Mouse (Mus musculus): ENCODE results near the gene Fgfr2. TPM values are rescaled to one million over a fixed set of nuclear protein-coding genes. Genes with fewer than 3 reads are reported as not detected.
"Not testable (repeated sequence)": the region's sequence is repeated elsewhere in the genome, so short reads cannot be mapped to it uniquely, and the experiment has no call there.

Gene Fgfr2
- polyA plus RNA-seq, 2 experiments from 2014 or later, result not detected

DNA sequence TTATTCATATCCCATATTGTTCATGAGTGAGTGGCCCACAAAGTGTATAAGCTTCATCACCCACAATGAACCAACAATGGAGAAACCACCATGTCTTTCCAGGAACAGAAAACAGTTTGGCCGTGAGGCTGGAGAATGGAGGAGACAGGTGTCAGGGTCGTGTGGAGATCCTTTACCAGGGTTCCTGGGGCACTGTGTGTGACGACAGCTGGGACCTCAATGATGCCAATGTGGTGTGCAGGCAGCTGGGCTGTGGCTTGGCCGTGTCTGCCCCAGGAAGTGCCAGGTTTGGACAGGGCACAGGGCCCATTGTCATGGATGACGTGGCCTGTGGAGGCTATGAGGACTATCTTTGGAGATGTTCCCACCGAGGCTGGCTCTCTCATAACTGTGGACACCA lies 2049.1 kb downstream of the Fgfr2 start:
- not testable (repeated sequence) for ATAC-seq

DNA sequence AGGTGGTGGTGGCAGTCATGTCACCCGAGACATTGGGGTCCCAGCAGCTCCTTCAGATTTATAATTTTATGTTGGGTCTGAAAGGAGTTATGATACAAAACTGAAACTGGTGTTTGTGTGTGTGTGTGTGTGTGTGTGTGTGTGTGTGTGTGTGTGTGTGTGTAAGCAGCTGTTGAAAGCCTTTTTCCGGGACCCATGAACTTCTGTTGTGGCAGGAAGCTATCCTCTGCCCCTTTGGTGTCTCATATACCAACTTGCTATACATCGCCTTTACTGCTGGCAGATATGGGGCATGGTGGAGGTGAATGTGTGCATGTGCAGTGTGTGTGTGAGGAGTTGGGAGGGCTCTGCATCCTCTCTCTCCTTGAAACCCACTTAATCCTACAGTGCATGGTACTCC lies 2049.7 kb downstream of the Fgfr2 start:
- ATAC-seq, result not testable (repeated sequence)

DNA sequence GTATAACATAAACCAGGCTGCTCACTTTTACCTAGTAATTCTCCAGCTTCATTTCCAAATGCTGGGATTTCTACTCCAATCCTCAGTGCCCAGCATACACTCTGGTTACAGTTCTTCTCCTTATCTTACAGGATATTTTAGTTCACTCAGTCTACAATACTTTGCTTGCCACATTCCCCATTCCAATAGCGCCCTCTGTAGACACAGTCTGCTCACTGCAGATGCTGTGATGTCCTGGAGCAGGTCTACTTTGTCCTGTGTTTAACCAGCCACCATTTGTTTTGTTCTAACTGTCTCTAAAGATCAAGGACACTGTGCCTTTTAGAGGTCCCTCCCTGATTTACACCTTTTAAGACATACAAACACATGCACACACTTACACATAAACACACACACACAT lies 2055.0 kb downstream of the Fgfr2 start:
- ATAC-seq, result not testable (repeated sequence)

DNA sequence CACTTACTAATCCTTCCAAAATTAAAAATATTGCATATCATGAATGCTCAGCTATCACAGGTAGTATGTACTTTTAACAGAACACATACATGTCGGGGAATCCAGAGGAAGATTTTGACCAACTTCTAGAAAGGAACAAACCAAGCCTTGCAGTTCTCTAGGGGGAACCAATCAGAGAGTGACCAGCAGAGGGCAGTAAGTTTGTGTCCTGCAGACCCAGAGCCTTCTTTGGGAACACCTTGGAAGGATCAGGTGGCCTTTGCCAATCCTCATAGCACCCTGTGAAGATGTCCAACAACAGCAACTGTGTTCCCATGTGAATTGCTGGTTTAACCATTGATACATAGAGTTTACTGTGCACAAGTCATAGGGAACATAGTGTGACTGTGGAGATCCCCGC lies 2060.6 kb downstream of the Fgfr2 start:
- ATAC-seq, result no peak

DNA sequence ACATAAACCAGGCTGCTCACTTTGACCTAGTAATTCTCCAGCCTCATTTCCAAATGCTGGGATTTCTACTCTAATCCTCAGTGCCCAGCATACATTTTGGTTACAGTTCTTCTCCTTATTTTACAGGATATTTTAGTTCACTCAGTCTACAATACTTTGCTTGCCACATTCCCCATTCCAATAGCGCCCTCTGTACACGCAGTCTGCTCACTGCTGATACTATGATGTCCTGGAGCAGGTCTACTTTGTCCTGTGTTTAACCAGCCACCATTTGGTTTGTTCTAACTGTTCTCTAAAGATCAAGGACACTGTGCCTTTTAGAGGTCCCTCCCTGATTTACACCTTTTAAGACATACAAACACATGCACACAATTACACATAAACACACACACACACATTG lies 2063.3 kb downstream of the Fgfr2 start:
- ATAC-seq, result not testable (repeated sequence)

DNA sequence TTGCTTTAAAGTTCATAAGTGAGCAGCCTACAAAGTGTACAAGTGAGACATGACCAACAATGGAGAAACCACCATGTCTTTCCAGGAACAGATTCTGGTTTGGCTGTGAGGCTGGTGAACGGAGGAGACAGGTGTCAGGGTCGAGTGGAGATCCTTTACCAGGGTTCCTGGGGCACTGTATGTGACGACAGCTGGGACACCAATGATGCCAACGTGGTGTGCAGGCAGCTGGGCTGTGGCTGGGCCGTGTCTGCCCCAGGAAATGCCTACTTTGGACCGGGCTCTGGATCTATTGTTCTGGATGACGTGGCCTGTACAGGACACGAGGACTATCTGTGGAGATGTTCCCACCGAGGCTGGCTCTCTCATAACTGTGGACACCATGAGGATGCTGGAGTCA lies 2065.2 kb downstream of the Fgfr2 start:
- not testable (repeated sequence) for ATAC-seq

DNA sequence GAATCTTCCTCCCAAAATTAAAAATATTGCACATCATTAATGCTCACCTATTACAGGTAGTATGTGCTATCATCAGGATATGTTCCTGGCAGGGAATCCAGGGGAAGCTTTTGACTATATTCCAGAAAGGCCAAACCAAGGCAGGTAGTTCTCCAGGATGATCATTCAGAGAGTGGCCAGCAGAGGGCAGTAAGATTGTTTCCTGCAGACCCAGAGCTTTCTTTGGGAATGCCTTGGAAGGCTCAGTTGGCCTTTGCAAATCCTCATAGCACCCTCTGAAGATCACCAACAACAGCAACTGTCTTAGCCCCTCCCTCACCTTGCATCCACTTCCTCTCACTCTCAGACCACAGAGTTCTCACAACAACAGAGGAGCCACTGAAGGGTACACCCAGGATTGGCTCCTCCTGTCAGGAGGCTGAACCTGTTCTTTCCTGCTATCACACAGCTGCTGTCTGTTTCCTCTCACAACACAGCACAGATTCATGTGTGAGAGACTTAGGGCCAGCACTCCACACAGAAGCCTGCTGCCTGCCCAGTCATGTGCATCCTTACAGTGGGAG lies 2068.3 kb downstream of the Fgfr2 start:
- ATAC-seq, result no peak

DNA sequence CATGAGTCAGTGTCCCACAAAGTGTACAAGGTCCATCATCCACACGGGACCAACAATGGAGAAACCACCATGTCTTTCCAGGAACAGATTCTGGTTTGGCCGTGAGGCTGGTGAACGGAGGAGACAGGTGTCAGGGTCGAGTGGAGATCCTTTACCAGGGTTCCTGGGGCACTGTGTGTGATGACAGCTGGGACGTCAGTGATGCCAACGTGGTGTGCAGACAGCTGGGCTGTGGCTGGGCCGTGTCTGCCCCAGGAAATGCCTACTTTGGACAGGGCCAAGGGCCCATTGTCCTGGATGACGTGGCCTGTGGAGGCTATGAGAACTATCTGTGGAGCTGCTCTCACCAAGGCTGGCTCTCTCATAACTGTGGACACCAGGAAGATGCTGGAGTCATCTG lies 2073.3 kb downstream of the Fgfr2 start:
- not testable (repeated sequence) for ATAC-seq

DNA sequence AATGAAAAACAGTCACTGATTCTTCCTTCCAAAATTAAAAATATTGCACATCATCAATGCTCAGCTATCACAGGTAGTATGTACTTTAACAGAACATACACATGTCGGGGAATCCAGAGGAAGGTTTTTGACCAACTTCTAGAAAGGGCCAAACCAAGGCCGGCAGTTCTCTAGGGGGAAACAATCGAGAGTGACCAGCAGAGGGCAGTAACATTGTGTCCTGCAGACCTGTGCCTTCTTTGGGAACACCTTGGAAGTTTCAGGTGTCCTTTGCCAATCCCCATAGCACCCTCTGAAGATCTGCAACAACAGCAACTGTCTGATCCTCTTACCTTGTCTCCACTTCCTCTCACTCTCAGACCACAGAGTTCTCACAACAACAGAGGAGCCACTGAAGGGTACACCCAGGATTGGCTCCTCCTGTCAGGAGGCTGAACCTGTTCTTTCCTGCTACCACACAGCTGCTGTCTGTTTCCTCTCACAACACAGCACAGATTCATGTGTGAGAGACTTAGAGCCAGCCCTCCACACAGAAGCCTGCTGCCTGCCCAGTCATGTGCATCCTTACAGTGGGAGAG lies 2077.8 kb downstream of the Fgfr2 start:
- not testable (repeated sequence) for ATAC-seq

DNA sequence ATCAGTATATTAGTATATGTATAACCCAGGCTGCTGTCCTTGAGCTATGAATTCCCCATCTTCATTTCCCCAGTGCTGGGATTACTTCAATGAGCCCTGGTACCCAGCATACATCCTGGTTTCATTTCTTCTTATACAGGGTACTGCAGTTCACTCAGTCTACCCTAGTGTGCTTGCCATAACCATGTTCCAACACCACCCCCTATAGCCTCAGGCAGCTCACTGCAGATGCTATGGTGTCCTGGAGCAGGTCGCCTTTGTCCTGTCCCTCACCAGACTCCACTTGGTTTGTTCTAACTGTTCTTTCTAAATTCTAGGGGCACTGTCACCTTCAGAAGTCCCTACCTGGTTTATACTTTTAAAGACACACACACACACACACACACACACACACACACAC lies 2080.5 kb downstream of the Fgfr2 start:
- ATAC-seq, result no peak

DNA sequence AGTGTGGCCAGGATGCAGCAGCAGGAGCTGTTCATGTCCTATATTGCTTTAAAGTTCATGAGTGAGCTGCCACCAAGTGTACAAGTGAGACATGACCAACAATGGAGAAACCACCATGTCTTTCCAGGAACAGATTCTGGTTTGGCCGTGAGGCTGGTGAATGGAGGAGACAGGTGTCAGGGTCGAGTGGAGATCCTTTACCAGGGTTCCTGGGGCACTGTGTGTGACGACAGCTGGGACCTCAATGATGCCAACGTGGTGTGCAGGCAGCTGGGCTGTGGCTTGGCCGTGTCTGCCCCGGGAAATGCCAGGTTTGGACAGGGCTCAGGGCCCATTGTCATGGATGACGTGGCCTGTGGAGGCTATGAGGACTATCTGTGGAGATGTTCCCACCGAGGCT lies 2082.4 kb downstream of the Fgfr2 start:
- ATAC-seq, result not testable (repeated sequence)

DNA sequence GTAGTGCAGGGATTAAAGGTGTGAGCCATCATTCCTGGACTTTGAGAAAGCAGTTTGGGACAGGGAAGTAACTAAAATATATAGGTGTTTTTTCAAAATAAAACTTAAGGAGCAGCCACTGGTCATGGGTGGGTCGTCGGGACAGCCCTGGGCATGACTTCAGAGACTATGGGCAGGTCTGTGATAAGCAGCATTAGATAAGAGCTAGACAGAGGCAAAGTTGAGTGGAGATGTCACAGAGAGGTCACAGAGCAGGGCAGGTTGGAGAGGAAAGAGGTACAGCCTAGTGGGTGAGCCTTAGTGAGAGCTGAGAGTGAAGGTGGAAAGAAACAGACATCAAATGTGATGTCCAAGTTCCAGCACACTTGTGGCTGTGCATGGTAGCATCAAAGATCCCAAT lies 2086.1 kb downstream of the Fgfr2 start:
- ATAC-seq, result no peak

DNA sequence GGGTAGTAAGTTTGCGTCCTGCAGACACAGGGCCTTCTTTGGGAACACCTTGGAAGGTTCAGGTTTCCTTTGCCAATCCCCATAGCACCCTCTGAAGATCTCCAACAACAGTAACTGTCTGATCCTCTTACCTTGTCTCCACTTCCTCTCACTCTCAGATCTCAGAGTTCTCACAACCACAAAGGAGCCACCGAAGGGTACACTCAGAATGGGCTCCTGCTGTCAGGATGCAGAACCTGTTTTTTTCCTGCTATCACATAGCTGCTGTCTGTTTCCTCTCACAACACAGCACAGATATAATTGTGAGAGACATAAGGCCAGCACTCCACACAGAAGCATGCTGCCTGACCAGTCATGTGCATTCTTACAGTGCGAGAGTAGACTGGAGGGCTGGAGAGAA lies 2086.8 kb downstream of the Fgfr2 start:
- no peak for ATAC-seq

DNA sequence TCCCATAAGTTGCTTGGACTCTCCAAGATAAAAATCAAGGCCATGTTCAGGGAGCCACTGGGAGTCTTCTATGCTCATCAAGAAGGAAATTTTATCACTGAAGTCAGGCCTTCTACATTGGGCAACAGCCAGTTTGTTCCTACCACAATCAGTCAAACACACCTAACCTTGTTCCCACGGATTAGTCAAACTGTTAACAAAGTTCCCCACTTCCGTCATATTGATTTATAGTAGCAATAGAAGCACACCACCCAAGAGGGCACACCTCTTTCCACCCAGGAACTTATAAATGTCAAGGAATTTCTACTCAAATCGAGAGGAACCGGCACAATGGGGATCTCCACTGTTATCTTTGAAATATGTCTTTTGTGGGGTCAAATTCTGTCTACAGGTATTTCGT lies 2091.4 kb downstream of the Fgfr2 start, which contains the start of gene Dmbt1:
Gene Dmbt1, plus strand, starts transcription at position 299 of the 400 bp plus-strand sequence.
- no peak for ATAC-seq

DNA sequence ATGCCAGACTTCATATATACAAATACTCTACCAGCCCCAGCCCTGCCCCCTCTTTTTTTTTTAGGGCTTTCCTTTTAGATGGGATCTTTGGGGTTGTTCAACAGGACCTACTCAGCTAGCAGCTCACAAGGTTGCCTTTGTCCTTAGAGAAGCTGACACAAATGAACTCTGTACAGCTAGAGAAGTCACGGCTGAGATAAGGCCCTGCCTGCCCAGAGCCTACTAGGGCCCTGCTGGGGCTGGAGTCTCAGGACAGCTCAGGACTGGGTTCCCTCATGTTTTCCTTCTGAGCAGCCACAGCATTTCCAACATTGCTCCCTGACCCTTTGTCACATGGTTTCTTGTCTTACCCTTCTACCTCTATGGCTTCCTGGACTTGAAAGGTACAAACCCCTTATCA lies 2095.6 kb downstream of the Fgfr2 start:
- ATAC-seq, result no peak

DNA sequence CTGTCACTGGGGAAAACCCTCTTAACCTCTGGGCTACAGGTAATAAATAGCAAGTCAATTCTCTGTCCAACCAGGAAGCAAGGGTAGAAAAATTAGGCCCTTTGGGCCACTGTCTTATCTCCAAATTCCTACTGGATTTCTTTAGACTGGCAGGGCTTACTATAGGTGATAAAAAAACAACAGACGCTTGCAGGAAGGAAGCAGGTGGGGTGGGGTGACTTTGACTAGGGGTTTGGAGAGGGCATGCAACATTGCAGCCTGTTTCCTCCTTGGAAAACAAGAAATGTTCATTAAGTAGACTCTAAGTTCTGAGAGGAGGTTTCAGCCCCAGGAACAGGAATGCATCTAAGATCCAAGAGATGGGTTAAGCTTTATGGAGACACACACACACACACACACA lies 2098.3 kb downstream of the Fgfr2 start:
- no peak for ATAC-seq

DNA sequence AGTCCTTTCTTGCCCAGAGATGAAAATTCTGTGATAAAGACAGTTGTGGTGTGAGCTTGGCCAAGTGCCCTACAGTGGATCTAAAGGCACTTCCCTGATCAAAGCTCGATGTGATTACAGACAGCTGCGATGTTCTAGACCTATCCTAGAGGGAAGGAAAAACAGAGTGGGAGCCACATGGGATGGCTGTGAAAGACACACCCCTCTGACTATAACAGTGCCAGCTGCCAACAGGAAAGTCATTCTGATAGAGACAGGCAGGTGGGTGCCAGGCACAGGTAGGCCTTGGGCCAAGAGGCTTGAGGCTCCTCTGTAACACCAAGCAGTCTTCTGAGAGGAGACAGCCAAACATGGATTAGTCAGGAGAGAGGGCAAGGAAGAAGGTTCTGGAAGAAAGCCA lies 2104.0 kb downstream of the Fgfr2 start:
- ATAC-seq, result no peak

DNA sequence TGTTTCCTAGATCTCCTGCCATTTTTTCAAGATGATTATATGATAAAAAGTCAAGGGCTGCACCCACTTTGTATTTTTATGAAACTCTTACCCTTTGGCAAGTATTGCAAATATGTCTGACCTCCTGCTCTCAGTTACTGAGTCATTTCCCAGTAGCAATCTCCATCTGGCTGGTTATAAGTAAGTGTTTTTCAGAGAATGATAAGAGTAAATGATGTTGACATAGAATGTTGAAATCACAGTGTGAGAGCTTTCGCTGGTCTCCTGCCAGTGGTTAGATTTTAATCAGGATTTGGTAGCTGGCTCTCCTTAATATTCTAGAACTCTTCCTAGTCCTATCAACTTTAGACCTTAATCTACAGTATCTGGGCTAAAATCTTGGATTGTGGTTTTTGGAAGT lies 2111.2 kb downstream of the Fgfr2 start:
- ATAC-seq, result no peak

DNA sequence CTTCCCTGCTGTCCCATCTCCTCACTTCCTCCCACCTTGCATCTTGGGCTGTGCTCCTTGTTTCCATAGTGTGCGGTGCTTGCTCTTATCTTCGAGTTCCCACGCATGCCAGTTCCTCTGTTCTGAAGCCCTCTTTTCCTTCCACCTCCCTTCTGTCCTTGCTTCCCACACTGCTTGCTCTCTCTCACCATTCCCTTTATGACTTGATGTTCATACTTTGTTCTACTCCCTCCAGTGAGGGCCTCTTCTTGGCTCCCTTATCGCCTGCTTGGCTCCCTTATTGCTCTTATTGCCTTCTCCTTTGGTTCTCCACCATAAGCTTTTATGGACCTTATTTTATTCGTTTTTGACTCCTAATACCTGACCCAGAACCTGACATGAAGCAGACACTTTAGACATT lies 2114.0 kb downstream of the Fgfr2 start:
- no peak for ATAC-seq

DNA sequence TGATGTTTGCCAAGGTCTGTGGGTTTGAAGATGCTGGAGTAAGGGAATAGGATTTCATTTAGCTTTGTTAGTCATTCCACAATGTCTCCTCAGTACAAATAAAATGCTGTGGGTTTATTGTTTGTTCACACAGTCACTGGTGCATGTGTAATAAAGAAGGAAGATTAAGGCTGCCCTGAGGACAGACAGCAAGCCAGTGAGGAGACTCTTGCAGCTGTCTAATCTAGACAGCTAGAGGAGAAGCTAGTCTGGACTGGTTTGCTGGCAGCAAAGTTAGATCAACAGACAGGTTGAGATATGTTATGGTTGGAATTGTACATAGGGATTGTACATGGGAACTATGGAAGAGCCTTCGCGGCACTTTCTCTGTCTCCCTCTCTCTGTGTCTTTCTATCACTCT lies 2115.9 kb downstream of the Fgfr2 start:
- no peak for ATAC-seq

DNA sequence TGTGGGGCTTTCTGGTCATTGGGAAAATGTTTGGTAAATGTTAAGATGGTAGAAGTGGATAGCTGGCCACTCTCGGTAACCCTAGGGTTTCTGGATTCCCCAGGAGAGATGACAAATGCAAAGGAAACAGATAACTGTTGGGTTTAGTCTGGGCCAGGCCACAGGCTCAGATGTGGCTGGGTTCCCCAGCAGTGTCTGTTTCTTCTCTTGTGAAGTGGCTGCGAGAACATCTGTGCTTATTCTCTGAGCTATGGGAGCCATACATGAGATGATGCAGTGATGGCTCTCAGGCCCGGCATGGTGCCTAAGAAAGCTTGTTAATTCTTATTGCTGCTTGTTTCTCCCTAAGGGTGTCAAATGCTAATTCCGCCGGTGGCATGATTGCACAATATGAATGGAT lies 2119.1 kb downstream of the Fgfr2 start:
- no peak for ATAC-seq

DNA sequence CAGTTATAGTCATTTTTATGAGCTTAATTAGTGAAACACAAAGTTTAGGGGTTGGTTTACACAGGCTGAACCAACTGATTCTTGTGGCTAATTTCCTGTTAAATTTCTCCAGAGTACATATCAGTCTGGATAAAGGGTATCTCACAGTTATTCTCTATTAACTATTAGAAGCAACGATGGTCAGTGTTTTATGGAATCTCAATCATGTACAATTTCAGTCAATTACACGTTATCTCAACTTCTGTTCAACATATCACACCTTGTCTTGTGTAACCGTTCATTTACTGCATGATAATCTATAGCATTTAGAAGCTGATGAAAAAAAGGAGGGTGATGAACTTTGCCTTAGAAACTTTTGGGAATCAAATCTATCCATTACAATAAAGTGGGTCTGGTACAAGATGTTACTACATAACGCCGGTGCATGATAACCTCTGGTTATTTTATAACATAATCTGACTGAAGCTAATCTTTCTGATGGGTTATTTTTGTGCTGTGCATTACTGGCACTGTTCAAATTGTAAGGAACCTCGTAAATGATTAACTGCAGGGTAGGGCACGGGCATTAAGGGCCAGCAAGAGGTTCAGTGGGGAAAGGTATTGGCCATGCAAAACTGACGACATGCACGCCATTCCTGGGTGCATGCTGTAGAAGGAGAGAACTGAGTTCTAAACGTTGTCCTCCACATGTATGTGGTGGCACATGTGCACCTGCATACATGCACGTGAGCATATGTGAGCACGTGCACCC lies 2121.0 kb downstream of the Fgfr2 start:
- no peak for ATAC-seq

DNA sequence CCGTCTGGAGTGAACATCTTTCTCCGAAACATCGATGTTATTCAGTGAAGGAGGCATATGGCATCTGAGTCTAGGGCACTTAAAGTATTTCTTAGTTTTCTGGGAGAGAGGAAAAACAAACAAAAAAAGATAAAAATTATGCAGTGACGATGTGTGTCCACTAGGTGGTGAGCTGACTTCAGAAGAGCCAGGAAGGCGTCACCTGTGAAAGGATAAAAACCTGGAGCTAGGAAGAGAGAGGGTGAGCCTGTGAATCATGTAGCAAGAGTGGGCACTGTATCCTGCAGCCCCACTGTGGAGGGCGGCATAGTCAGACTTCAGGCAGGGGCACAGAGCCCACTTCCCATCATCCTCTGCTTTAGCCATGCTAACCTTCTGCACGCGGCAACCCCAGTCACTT lies 2129.2 kb downstream of the Fgfr2 start:
- no peak for ATAC-seq

DNA sequence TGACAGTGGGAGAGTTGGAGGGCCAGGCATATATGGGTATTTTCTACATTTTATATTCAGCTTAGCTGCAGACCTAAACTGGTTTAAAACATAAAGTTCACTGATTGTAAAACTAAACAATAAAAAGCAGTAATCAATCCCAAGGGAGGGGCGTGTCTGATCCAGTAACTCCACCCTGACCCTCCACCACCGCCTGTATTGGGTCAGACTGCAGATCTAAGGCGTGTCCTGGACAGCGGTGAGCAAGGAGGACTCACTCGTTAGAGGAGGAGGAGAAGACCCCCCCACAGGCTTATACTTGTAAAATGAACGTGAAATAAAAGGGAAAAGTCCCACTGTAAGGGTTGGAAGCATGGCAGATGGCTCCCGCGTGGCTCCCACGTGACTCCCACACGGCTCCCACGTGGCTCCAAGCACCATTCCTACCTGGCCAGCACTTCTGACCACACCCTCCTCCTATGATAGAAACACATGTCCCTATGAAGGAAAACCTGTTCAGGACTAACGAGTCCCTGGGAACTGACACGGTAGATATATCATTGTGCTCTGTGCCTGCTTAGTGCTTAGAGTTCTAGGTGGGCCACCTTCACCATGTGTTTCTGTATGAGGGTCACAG lies 2131.9 kb downstream of the Fgfr2 start:
- ATAC-seq, result no peak

All from activated CD4-positive, CD25-positive, alpha-beta regulatory T cell, adult 4 months (primary cell).